Mouse (Mus musculus) kidney, postnatal 10 days (tissue): ENCODE results near the gene Cyp27b1.

Experiments used
- DNase-seq: peaks from one replicate; pipeline ENCODE4 v3.0.0; 2021; ENCODE audit warnings: mixed read lengths

The Cyp27b1 gene

DNA sequence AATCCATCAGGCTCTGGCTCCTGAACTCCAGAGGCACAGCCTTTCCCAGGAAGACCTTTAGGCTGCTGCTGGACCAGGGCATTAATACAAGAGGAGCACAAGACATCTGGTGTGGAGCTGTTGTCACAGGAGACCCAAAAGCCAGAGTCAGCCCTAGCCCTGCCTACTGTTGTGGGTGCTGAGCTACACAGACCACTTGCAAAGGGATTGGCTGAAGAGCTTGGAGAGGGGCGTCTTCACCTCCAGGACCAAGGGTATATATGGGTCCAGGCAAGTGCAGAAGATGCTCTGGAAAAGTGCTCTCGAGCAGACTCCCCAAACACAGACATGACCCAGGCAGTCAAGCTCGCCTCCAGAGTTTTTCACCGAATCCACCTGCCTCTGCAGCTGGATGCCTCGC, at the start of gene Cyp27b1:
TSS of gene Cyp27b1 (plus strand) at position 297 of the 400 bp plus-strand sequence.
- no peak for DNase-seq

DNA sequence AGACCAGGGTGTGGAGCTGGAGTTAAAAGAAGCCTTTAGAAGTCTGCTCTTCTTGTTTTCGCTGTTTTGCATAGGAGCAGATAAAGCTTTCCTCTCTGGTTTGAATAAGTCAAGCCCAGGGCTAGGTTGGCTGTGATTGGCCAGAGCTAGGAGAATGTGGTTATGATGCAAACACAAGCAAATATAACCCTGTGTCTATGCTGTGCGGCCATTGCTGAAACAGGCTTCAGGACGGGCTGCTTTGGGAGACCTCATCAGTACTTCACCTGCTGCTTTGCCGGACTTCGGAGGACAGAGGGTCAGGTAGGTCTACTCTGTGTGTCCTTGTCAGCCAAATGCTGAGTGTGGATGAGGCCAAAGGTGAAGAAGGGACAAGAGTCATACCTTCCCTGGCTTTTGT, 47.5 kb upstream of the Cyp27b1 start, which contains the start of gene Avil:
TSS of gene Avil (plus strand) at position 181 of the 400 bp plus-strand sequence.
- no peak for DNase-seq

DNA sequence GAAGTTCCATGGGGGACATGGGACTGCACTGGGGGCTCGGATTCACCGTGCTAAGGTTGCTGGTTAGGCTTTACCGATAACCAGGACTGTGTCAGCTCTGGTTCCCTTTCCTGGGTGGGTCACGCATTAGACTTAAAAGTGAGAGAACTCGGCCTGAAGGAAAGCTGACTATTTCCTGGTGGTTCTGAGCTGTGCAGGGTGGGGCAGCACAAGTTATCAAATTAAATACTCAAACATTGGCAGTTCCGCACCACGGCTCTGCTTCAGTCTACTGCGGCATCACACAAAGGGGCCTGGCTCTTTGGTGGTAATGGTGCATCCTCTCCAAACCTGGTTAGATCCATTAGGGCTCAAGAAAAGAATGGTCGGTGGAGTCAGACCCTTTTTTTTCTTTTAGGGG, 46.8 kb upstream of the Cyp27b1 start:
- DNase-seq, result no peak

DNA sequence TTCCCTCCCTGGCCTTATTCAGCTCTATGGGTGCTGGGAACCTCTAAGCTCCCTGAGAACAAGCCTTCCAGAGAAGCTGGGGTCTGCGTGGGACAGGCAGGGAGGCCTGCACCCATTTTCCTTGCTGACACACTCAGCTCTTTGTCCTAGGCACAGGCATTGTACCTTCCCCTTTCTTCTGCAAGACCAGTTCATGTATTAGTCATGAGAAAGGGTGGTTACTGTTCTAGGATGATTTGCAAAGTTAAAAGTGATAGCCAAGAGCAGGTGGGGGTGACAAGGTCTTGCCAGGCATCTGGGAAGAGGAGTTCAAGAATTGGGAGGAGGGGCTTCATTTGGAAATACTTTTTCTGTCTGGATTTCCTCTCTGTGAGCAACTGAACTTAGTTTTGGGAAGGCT, 46.0 kb upstream of the Cyp27b1 start:
- no peak for DNase-seq

DNA sequence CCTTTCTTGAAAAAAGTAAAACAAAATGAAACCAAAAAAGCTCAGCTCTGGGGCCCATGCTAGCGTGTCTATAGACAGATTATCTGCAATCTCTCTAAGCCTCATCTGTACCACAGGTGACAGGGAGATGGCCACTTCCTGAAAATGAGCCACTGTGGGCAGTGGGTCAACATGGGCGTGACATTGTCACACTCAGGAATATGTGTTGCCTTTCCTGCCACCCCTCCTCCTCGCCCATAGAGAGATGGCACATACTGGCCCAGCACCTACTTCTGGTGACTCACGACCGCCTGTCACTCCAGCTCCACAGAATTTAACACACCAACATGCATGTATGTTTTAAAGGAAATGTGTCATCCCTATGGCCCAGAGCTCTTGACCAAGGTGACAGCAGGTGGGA, 45.3 kb upstream of the Cyp27b1 start:
- DNase-seq, result no peak

DNA sequence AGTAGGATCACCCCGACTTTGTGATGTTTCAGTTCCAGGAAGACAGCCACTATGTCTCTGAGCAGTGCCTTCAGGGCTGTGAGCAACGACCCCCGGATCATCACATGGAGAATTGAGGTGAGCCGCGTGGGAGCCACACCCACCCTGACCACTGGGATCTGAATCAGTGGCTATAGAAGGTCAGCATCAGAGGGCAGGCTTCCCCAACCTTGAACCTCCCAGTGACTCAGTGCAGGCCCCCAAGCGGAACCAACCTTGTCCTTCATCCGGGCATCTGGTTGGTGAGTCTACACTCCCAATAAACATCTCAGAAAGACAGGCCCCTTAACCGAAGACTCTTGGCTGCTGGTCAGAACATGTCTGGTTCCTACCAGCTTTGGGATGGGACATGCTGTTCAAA, 44.7 kb upstream of the Cyp27b1 start:
- no peak for DNase-seq

DNA sequence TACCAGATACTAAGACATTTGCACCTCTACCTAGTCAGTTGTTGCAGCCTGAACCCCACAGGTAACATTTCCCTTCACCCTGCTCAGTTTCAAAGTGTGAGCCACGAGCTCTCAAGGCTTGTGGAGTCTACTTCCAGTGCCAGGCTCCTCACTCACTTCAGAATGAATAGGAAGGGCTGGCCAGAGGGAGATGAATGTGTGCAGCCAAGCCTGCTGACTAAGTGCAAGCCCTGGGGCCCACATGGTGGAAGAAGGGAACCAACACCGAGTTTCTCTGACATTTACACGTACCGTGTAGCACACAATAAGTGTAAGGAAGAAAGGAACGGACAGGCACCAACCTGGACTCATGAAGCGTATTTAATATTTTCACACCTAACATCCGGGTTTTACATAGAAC, 44.2 kb upstream of the Cyp27b1 start:
- DNase-seq, result no peak

DNA sequence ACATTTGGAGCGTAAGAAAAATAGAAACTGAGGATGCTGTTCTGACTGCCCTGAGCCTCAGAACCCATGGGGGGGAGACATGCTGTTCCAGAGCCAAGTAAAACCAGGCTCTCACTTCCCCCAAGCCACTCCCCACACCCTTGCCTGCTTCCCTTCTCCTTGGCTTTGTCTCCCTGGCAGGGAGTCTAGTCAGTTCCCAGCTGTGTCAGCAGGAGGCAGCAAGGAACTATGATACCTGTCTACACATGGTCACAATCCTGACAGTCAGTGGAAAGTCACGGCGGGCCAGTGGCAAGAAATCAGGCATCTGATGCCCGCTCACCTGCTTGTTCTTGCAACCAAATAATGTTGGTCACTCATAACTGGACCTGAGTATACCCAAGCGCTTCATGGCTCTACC, 31.6 kb upstream of the Cyp27b1 start:
- peak; percentile 66 for DNase-seq

DNA sequence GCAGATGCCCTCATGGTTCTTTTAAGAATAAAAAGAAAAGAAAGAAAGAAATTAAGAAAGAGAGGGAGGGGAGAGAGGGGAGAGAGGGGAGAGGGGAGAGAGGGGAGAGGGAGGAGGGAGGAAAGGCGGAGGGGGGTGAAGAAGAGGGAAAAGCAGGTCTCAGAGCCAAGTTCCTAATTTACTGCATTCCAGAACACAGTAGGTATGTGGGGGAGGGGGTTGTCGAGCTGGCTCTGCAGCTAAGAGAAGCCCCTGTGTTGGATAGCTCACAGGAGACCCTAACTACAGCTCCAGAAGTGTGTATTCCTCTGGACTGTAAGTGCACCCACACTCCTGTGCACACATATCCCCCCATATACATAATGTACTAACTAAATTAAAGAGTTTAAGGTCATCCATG, 31.0 kb upstream of the Cyp27b1 start:
- DNase-seq, result no peak

DNA sequence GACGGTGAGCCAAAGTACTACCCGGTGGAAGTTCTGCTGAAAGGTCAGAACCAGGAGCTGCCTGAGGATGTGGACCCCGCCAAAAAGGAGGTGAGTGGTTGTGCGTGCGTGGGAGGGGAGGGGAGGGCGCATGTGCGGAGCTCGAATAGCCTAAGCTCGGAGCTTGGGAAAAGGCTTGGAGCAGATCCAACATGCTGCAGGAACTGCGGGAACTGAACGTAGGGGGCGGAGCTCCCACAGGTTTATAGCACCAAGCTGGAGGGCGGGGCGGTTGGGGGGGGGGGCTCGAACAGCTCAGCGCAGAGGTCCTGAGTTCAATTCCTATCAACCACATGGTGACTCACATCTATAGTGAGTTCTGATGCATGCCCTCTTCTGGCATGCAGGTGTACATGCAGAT, 29.6 kb upstream of the Cyp27b1 start:
- no peak for DNase-seq

DNA sequence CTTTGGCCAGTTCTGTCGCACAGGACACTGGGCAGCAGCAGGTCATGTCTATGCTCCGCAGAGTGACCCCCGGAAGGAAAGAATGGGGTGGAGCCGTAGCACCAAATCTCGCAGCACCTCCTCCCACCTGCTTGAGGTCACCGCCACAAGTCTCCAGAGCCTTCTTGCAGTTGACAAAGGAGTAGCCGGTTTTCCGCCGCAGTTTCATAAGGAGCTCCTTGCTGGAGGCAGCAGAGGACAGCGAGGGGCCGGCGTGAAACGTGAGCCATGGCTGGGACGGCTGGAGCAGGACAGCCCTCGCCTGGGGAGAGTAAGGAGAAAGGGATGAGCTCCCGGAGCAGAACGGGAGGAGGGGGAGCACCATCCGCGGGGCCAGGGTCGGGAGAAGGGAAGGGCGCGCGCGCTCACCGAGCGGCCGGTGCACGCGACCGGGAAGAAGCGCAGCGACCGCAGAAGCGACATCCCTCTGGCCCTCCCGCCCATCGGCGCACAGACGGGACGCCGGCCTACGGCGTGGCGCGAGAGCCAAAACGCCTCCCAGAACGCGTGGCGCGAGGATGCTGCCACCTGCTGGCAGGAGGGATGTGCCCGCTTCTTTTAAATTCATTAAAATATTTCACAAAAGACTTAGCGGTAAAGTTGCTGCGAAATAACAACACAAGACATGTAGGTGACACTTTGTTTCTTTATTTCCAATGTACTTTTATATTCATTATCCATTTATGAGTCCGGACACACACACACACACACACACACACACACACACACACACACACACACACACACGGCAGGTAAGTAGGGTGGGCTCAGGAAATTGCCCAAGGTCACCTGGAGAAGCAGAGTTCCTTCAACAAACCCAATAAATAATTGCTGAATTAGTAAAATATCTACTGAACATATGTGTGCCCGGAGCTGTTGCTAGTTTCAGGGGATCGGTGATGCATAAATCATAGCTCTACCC, 17.4 kb upstream of the Cyp27b1 start, which contains the start of gene Tsfm:
TSS of gene Tsfm (minus strand) at position 505 of the 961 bp plus-strand sequence.
- peak; percentile 97 for DNase-seq

DNA sequence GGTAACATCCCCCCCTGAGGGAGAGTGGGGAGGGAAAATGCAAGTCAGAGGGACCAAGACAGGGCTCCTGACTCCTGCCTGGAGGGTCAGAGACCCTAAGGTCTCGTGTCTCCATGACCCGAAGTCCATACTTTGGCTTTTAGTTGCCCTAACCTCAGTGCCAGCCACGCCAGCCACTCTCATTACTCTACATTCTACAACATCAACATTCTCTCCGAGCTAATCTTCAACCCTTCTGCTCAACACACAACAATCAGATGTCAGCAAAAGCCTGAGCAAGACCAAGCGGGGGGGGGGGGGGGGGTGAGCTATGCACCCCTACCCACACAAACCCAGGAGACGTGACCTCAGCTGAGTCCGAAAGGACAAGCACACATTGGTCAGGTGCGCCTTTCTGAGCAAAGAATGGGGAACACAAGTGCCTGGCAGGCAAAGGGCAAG, 14.7 kb upstream of the Cyp27b1 start:
- peak; percentile 54 for DNase-seq

DNA sequence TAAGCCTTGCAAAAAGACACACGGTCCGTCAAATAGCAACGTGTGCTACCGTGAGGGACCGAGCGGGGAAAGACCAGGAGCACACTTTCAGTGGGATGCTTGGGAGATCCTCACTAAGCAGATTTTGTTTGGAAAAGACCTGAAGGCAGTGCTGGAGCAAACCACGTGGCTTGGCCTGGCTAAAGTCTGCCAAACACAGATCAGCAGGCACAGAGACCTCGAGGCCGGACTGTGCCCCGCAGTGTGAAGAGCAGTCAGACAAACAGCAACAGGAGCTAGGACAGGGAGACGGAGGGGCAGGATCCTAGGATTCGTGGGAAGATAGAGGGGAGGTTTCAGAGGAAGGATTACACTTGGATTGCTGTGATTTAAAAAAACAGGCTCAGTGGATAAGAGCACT, 11.8 kb upstream of the Cyp27b1 start:
- peak; percentile 65 for DNase-seq

DNA sequence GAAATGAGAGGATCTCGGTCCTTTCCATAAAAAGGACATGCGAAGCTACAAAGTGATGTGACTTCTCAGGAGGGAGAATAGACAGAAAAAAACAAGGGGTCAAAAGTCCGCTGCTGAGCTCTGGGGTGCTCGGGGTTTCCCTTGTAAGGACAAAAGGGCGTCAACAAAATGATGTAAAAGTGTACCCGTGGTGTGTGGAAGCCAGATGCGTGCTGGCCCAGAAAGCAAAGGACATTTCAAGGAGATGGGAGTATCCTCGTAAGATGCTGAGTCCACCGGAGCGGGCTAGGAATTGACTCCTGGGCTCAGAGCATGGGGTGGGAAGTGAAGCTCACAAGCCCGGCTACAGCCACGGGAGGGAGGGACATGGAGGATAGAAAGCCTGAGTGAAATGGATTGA, 10.4 kb upstream of the Cyp27b1 start:
- no peak for DNase-seq

DNA sequence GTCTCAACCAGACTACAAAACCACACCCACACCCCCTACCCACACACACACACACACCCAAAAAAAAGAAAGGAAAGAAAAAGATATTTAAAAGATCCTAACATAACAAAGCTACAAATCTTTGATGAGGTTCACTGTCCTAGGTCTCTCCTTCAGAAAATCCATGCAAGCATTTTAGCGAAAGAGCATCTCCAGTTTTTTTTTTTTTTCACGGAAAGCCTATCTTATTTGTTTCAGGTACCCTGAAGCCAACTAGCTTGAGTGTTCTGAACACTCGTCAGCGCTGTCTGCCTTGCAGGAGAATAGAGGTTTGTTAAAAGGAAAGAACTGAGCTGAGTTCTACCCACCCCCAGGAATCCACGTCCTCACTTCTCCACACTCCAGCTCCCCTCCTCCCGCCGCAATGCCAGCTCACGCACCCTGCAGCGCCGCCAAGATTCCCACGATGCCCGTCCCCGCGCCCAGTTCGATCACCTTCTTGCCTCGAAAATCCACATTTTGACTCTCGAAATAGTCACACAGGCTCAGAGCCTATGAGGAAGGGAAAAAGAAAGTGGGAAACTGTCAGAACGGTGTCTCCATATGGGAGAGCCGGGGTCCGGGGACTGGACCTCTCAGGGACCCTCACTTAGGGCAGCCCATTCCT, 7.4 kb upstream of the Cyp27b1 start:
- DNase-seq, result peak; percentile 45

DNA sequence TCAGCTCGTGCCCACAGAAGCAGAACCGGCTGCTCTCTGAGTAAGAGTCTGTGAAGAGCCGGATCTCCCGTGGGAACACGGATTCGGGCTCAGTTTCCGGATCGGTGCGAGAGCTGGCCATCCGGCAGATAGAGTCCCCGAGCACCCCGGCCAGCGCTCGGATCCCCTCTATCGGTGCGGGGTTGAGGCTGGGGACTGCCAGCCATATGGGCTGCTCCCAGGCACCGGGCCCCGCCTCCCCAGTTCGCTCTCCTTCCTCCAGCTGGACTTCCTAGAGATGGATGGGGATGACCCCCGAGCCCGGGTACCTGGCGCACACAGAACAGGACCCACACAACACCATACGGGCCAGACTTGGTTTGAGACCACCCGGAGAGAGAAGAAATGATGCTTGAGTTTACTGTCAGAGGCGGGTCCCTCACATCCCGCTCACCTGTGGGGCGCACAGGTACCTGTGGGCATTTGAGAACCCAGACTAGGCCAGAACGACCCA, 6.7 kb upstream of the Cyp27b1 start, which contains the start of the genes Mettl1 and Eef1akmt3:
TSS of gene Mettl1 (plus strand) at position 141 of the 493 bp plus-strand sequence.
TSS of gene Eef1akmt3 (minus strand) at position 240 of the 493 bp plus-strand sequence.
- DNase-seq, result peak; percentile 64

DNA sequence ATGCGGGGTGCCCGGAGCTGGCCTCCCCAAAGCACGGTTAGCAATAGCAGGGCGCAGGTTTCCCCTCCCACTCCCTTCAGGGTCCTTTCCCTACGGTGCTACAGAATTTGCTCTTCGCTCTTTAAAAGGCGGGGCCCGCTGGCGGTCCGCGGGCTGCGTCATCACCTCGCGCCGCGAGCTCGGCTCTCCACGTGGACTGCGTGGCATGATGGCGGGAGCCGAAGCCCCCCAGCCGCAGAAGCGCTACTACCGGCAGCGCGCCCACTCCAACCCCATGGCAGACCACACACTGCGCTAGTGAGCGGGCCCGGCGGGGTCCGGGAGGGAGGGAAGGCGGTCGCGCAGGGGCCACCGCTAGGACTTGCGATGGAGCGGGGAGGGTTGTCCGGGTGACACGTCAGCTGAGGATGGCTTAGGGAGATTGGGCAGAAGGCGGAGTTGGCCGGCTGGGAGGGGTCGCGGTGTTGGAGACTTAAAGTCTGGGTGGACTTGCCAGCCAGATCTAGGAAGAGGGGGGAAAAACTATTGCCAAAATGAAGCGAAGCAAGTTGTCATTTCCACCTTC, 6.2 kb upstream of the Cyp27b1 start:
- DNase-seq, result peak; percentile 94

DNA sequence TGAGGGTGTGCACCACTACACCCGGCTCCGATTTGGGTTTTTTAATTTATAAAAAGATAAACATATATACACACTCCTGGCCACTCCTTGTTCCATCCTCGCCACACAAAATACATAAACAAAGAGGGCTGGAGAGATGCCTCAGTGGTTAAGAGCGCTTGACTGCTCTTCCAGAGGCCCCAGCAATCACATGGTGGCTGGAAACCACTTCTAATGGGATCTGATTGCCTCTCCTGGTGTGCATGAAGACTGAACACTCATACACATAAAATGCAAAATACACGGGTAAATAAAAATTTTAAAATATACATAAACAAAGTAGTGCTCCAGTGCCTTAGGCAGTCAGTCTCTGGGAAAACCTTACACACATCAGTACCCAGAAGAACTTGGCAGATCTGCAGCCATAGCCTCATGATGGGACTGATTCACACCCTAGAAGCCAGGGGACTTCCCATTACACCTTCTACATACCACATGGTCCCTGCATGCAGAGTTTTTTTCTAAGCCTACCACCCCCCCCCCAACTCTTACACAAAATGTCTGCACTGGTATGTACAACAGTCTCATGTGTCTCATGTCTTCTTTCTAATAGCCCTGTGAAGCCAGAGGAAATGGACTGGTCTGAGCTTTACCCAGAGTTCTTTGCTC, 5.5 kb upstream of the Cyp27b1 start:
- no peak for DNase-seq

DNA sequence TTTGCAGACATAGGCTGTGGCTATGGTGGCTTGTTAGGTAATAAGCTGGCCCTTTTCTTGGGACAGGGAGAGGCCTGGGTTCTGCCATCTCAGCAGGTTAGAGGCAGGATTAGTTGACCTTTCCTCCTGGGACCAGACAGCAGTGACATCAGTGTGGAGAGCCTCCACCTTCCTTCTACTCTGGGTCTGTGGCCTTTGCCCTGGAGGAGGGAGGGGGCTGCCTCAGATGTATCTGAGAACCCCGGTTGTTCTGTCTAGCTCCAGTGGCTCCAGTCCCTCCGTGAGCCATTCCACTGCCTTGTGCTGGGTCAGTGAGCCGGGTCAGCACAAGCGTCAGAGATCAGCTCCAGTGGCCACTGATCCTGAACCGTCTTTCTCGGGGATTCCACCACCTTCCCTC, 4.9 kb upstream of the Cyp27b1 start:
- peak; percentile 75 for DNase-seq

DNA sequence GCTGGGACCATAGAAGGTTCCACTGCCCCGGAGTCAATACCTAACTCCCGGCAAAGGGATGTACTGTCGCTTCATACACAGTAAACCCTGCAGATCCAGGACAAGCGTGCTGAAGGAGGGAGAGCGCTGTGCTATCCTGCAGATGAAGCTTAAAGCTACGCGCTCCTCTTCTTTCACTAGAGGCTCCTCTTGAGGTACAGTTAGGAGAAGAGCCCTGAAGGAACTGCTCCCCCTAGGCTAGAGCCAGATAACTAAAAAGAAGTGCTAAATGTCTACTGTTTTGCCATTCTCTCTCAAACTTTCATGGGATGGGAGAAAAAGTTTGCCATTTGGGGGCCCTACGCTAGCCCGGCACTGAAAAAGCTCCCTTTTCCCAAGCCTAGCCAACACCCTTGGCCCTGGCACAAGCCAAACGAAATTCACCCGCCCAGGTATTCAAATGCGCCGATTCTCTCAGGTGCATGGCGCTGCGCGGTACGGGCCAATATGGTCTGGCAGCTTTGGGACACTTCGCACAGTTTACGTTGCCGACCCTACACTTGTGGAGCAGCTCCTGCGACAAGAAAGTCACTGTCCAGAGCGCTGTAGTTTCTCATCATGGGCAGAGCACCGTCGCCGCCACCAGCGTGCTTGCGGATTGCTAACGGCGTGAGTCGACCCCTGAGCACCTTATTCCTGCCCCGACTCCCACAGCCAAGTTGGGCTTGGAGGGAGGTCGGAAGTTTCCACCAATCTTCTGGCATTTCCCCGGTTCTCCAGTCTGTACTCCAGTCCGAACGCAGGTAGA, 751 bp downstream of the Cyp27b1 start:
- no peak for DNase-seq

DNA sequence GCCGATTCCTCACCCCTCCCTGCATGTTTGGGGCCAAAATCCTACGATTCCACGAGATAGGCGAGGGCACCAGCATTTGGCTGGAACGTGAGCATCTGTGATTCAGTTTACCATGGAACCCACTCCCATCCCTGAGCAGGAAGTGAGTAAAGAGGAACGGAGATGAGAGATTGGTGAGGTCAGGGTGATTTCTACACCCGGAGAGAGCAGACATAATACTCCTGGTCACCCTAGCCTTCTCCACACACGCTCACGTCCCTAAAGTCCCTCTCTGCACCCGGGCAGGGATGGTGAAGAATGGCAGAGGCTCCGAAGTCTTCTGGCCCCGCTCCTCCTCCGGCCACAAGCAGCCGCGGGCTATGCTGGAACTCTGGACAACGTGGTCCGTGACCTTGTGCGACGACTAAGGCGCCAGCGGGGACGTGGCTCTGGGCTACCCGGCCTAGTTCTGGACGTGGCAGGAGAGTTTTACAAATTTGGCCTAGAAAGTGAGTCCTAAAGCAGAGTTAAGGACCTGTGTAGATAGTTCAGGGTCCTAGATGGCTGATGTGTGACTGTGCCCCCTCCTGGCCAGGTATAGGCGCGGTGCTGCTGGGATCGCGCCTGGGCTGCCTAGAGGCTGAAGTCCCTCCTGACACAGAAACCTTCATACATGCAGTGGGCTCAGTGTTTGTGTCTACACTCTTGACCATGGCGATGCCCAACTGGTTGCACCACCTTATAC, 1.5 kb downstream of the Cyp27b1 start:
- peak; percentile 52 for DNase-seq
